Mouse (Mus musculus) ES-Bruce4 (cell line): ENCODE results near the gene Lhfpl2. TPM values are rescaled to one million over a fixed set of nuclear protein-coding genes. Genes with fewer than 3 reads are reported as not detected.

Experiments
- H3K27ac ChIP-seq: 2 replicates; pipeline ENCODE4 v1.5.1; 2012; ENCODE audit warnings: low read length, inconsistent platforms; ENCODE audit not compliant: insufficient read depth
- H3K27me3 ChIP-seq: 2 replicates; pipeline ENCODE4 v1.6.1; 2012; ENCODE audit warnings: mild to moderate bottlenecking, low read length, inconsistent platforms; ENCODE audit not compliant: control insufficient read depth, poor library complexity, insufficient read depth, severe bottlenecking
- H3K36me3 ChIP-seq: 2 replicates; pipeline ENCODE4 v1.6.1; 2012; ENCODE audit warnings: inconsistent platforms, mild to moderate bottlenecking, low read length, moderate library complexity; ENCODE audit not compliant: control insufficient read depth, poor library complexity, insufficient read depth, severe bottlenecking
- H3K4me1 ChIP-seq: one replicate; pipeline ENCODE4 v1.8.1; 2011; ENCODE audit warnings: low read length; ENCODE audit not compliant: control insufficient read depth, insufficient read depth
- H3K4me3 ChIP-seq: 2 replicates; pipeline ENCODE4 v1.5.1; 2011; ENCODE audit warnings: low read depth, mild to moderate bottlenecking, low read length
- H3K9ac ChIP-seq: 2 replicates; pipeline ENCODE4 v1.6.1; 2012; ENCODE audit warnings: low read depth, mild to moderate bottlenecking, inconsistent platforms; ENCODE audit not compliant: poor library complexity, severe bottlenecking
- H3K9me3 ChIP-seq: replicated peaks from 2 replicates; pipeline ENCODE4 v1.6.1; 2012; ENCODE audit warnings: mild to moderate bottlenecking, low read length, inconsistent platforms; ENCODE audit not compliant: control insufficient read depth, poor library complexity, insufficient read depth, severe bottlenecking
- CTCF ChIP-seq: IDR thresholded peaks from one replicate; pipeline ENCODE4 v1.8.1; 2011; ENCODE audit warnings: low read depth, low read length
- EP300 ChIP-seq: IDR thresholded peaks from 2 replicates; pipeline ENCODE4 v1.6.1; 2011; ENCODE audit warnings: low read depth, low read length; ENCODE audit not compliant: insufficient read depth
- POLR2A ChIP-seq: IDR thresholded peaks from one replicate; pipeline ENCODE4 v1.8.1; 2011; ENCODE audit warnings: low read length; ENCODE audit not compliant: insufficient read depth
- polyA plus RNA-seq: library from polyadenylated mRNA; stranded (reverse); fragments of >200 nt; gene quantifications from 2 replicates; pipeline ENCODE4 v1.2.4, GENCODE M21; 2011; ENCODE audit warnings: low read depth; ENCODE audit not compliant: missing spikeins, insufficient read depth, insufficient read length

The Lhfpl2 gene
- polyA plus RNA-seq, 1 experiment = 12.5 TPM

GRCm38 (mm10) chr13:94070927-94071326, 13.3 kb downstream of the Lhfpl2 start:
- no peak overlapping the region for H3K9ac ChIP-seq
- TF ChIP-seq EP300 (no peak), POLR2A (no peak), CTCF (no peak)
- H3K27me3 ChIP-seq = no peaks in the 10 kb centered on the region
- H3K36me3 ChIP-seq = no peaks in the 10 kb centered on the region
- H3K27ac ChIP-seq = no peak overlapping the region
- H3K4me1 ChIP-seq = no peaks in the 10 kb centered on the region
- H3K9me3 ChIP-seq = no peaks in the 10 kb centered on the region
- H3K4me3 ChIP-seq = no peak overlapping the region

- H3K9ac ChIP-seq = no peak overlapping the region
- H3K4me3 ChIP-seq = no peak overlapping the region
- H3K4me1 ChIP-seq = no peaks in the 10 kb centered on the region
- H3K9me3 ChIP-seq = no peaks in the 10 kb centered on the region
- H3K27me3 ChIP-seq = no peaks in the 10 kb centered on the region
- TF ChIP-seq CTCF (no peak), EP300 (no peak), POLR2A (no peak)
- H3K36me3 ChIP-seq = no peaks in the 10 kb centered on the region
- no peak overlapping the region for H3K27ac ChIP-seq
Measured at GRCm38 (mm10) chr13:94073046-94073715, 15.6 kb downstream of the Lhfpl2 start.

GRCm38 (mm10) chr13:94073716-94074115, 16.1 kb downstream of the Lhfpl2 start:
- H3K9me3 ChIP-seq = no peaks in the 10 kb centered on the region
- no peaks in the 10 kb centered on the region for H3K27me3 ChIP-seq
- TF ChIP-seq EP300 (no peak), POLR2A (no peak), CTCF (no peak)
- H3K36me3 ChIP-seq = no peaks in the 10 kb centered on the region
- no peak overlapping the region for H3K4me3 ChIP-seq
- H3K9ac ChIP-seq = no peak overlapping the region
- H3K27ac ChIP-seq = no peak overlapping the region
- H3K4me1 ChIP-seq = no peaks in the 10 kb centered on the region

- Histone ChIP-seq H3K27ac (no peak overlapping the region), H3K4me1 (no peaks in the 10 kb centered on the region), H3K36me3 (no peaks in the 10 kb centered on the region), H3K9ac (no peak overlapping the region), H3K9me3 (no peaks in the 10 kb centered on the region; the same call in 1 of the 2 replicates), H3K27me3 (no peaks in the 10 kb centered on the region), H3K4me3 (no peak overlapping the region)
- TF ChIP-seq EP300 = no peak
- TF ChIP-seq CTCF = no peak
- TF ChIP-seq POLR2A = no peak
Measured at GRCm38 (mm10) chr13:94075181-94075580, 17.6 kb downstream of the Lhfpl2 start.

- Histone ChIP-seq H3K27me3 (no peaks in the 10 kb centered on the region), H3K4me1 (no peaks in the 10 kb centered on the region), H3K27ac (no peak overlapping the region)
Measured at GRCm38 (mm10) chr13:94077136-94078018, 19.8 kb downstream of the Lhfpl2 start.

GRCm38 (mm10) chr13:94083196-94083595, 25.6 kb downstream of the Lhfpl2 start:
- H3K9me3 ChIP-seq = no peaks in the 10 kb centered on the region; the same call in 1 of the 2 replicates
- TF ChIP-seq CTCF (no peak), POLR2A (no peak), EP300 (no peak)
- no peaks in the 10 kb centered on the region for H3K27me3 ChIP-seq
- H3K4me1 ChIP-seq = no peaks in the 10 kb centered on the region
- no peak overlapping the region for H3K9ac ChIP-seq
- H3K27ac ChIP-seq = no peak overlapping the region
- H3K4me3 ChIP-seq = no peak overlapping the region
- no peaks in the 10 kb centered on the region for H3K36me3 ChIP-seq

More at GRCm38 (mm10) chr13:94077136-94078018, 19.8 kb downstream of the Lhfpl2 start:
- TF ChIP-seq POLR2A = no peak
- TF ChIP-seq EP300 = no peak
- no peak for TF ChIP-seq CTCF
- Histone ChIP-seq H3K36me3 (no peaks in the 10 kb centered on the region), H3K9me3 (no peaks in the 10 kb centered on the region; the same call in 1 of the 2 replicates), H3K4me3 (no peak overlapping the region), H3K9ac (no peak overlapping the region)
